Mouse (Mus musculus): ENCODE measurements around the gene Ntrk3. TPM values are rescaled to one million over a fixed set of nuclear protein-coding genes. Genes with fewer than 3 reads are reported as not detected.

Gene Ntrk3
- total RNA-seq, 2 experiments from 2014 or later, result 16.9 to 20.4 TPM

- DNase-seq (ENCODE audit: low spot score in 2 of 2), result no peak
Measured at GRCm38 (mm10) chr7:78449909-78450592, 287.8 kb downstream of the Ntrk3 start.

GRCm38 (mm10) chr7:78448841-78449240 lies 289.0 kb downstream of the Ntrk3 start:
- no peak for DNase-seq (ENCODE audit: low spot score in 2 of 2)

- DNase-seq (ENCODE audit: low spot score in 2 of 2), result no peak
Measured at GRCm38 (mm10) chr7:78443373-78444036, 294.3 kb downstream of the Ntrk3 start.

GRCm38 (mm10) chr7:78441706-78442105 lies 296.1 kb downstream of the Ntrk3 start:
- DNase-seq (ENCODE audit: low spot score in 2 of 2), result no peak

- DNase-seq (ENCODE audit: low spot score in 2 of 2), result no peak
Measured at GRCm38 (mm10) chr7:78440896-78441295, 296.9 kb downstream of the Ntrk3 start.

- DNase-seq (ENCODE audit: low spot score in 2 of 2), result no peak
Measured at GRCm38 (mm10) chr7:78440476-78440875, 297.3 kb downstream of the Ntrk3 start.

GRCm38 (mm10) chr7:78439361-78440120 lies 298.3 kb downstream of the Ntrk3 start:
- DNase-seq (ENCODE audit: low spot score in 2 of 2), result no peak

- DNase-seq (ENCODE audit: low spot score in 2 of 2), result no peak
Measured at GRCm38 (mm10) chr7:78433617-78434144, 304.1 kb downstream of the Ntrk3 start.

GRCm38 (mm10) chr7:78431611-78432010 lies 306.2 kb downstream of the Ntrk3 start:
- no peak for DNase-seq (ENCODE audit: low spot score in 2 of 2)

GRCm38 (mm10) chr7:78412172-78412571 lies 325.6 kb downstream of the Ntrk3 start:
- no peak for DNase-seq (ENCODE audit: low spot score in 2 of 2)

- no peak for DNase-seq (ENCODE audit: low spot score in 2 of 2)
Measured at GRCm38 (mm10) chr7:78409970-78410369, 327.8 kb downstream of the Ntrk3 start.

GRCm38 (mm10) chr7:78406641-78407291 lies 331.0 kb downstream of the Ntrk3 start:
- DNase-seq (ENCODE audit: low spot score in 2 of 2), result no peak

- no peak for DNase-seq (ENCODE audit: low spot score in 2 of 2)
Measured at GRCm38 (mm10) chr7:78404481-78404880, 333.3 kb downstream of the Ntrk3 start.

- no peak for DNase-seq (ENCODE audit: low spot score in 2 of 2)
Measured at GRCm38 (mm10) chr7:78402495-78402894, 335.3 kb downstream of the Ntrk3 start.

GRCm38 (mm10) chr7:78400219-78400618 lies 337.6 kb downstream of the Ntrk3 start:
- no peak for DNase-seq (ENCODE audit: low spot score in 2 of 2)

GRCm38 (mm10) chr7:78398377-78398776 lies 339.4 kb downstream of the Ntrk3 start:
- no peak for DNase-seq (ENCODE audit: low spot score in 2 of 2)

- DNase-seq (ENCODE audit: low spot score in 2 of 2), result no peak
Measured at GRCm38 (mm10) chr7:78397215-78397614, 340.6 kb downstream of the Ntrk3 start.

GRCm38 (mm10) chr7:78390019-78390418 lies 347.8 kb downstream of the Ntrk3 start:
- DNase-seq (ENCODE audit: low spot score in 2 of 2), result no peak

- DNase-seq (ENCODE audit: low spot score in 2 of 2), result no peak
Measured at GRCm38 (mm10) chr7:78388101-78388500, 349.7 kb downstream of the Ntrk3 start.

- no peak for DNase-seq (ENCODE audit: low spot score in 2 of 2)
Measured at GRCm38 (mm10) chr7:78385971-78386370, 351.8 kb downstream of the Ntrk3 start.

- DNase-seq (ENCODE audit: low spot score in 2 of 2), result no peak
Measured at GRCm38 (mm10) chr7:78384111-78384510, 353.7 kb downstream of the Ntrk3 start.

All from adrenal gland, postnatal 4 days (tissue).